ENCODE assay signal across 9 mouse cellular contexts in the genomic region with DNA sequence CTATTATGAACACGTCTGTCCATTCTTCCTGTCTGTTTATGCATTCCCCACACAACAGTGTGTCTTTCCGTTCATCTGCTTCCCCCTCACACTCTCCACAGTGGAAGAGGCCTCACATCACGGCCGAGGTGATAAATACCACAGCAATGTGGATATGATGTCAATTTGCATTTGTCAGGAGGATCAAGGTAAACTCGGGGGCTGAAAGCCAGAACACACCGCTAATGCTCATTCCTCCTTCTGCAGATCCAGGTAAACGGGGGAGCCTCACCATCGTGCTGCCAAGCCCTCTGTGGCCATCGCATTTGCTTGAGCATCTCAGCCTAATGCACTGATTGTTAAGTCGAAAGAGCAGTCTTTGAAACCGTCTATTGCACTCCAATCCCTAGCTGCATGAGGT. TPM values are rescaled to one million over a fixed set of nuclear protein-coding genes. Genes with fewer than 3 reads are reported as not detected.
DNase-seq lines count a peak whose midpoint lies in the region; ATAC-seq and TF ChIP-seq lines count a peak whose summit lies in the region.
"Had no signal": no experiment of that assay in that cellular context is flagged by ENCODE, and none has a peak within 500 bp of the region (broad histone marks: within the 10 kb centered on the region; RNA-seq: fewer than 3 reads in every experiment).

No protein-coding gene starts in this region.

- peaks cover 5% of the 10 kb centered on the region; the same call in 1 of the 2 replicates for H3K4me1 ChIP-seq in lung, embryonic 16.5 days (replicated peaks; ENCODE audit: control insufficient read depth, insufficient read depth, low read length)
- H3K4me1 ChIP-seq in hindbrain, embryonic 11.5 days (replicated peaks; ENCODE audit: control insufficient read depth, insufficient read depth, low read length) = peaks cover 3% of the 10 kb centered on the region; the same call in 1 of the 2 replicates
- no peaks in the 10 kb centered on the region for H3K4me1 ChIP-seq in liver, postnatal 0 days (ENCODE audit: insufficient read depth)
- no peaks in the 10 kb centered on the region for H3K4me1 ChIP-seq in stomach, postnatal 0 days (replicated peaks; ENCODE audit: control insufficient read depth, insufficient read depth)

- H3K27ac ChIP-seq in lung, embryonic 16.5 days (ENCODE audit: low read length) = no peak overlapping the region
- no peak overlapping the region for H3K27ac ChIP-seq in hindbrain, embryonic 11.5 days (ENCODE audit: low read depth, low read length)
- H3K27ac ChIP-seq in liver, postnatal 0 days (ENCODE audit: low read depth) = no peak overlapping the region
- no peak overlapping the region for H3K27ac ChIP-seq in stomach, postnatal 0 days (replicated peaks)

- ATAC-seq in lung, embryonic 16.5 days (ENCODE audit: low read depth) = no peak
- peak; percentile 74 for ATAC-seq in hindbrain, embryonic 11.5 days (ENCODE audit: low FRiP score)
- no peak for ATAC-seq in liver, postnatal 0 days
- ATAC-seq in stomach, postnatal 0 days (ENCODE audit: low FRiP score, low TSS enrichment) = no peak

- 14% methylated on average over 11 of the region's 11 CpGs for WGBS in lung, embryonic 16.5 days
- 8% methylated on average over 11 of the region's 11 CpGs for WGBS in hindbrain, embryonic 11.5 days
- WGBS in liver, postnatal 0 days (ENCODE audit: insufficient replicate concordance) = 15% methylated on average over 11 of the region's 11 CpGs
- 18% methylated on average over 11 of the region's 11 CpGs for WGBS in stomach, postnatal 0 days

- no peak overlapping the region for H3K9ac ChIP-seq in lung, embryonic 16.5 days (ENCODE audit: low read length)
- no peak overlapping the region; the same call in 1 of the 2 replicates for H3K9ac ChIP-seq in hindbrain, embryonic 11.5 days (ENCODE audit: low read depth, low read length)
- H3K9ac ChIP-seq in liver, postnatal 0 days (replicated peaks) = no peak overlapping the region
- no peak overlapping the region for H3K9ac ChIP-seq in stomach, postnatal 0 days (ENCODE audit: low read length)

- H3K4me2 ChIP-seq in lung, embryonic 16.5 days (ENCODE audit: low read depth, low read length) = peak overlapping the region; percentile 44
- H3K4me2 ChIP-seq in hindbrain, embryonic 11.5 days (replicated peaks; ENCODE audit: low read depth, low read length) = peak overlapping the region; percentile 43
- peak overlapping the region; percentile 11; the same call in 1 of the 2 replicates for H3K4me2 ChIP-seq in liver, postnatal 0 days (ENCODE audit: low read depth, low read length)
- H3K4me2 ChIP-seq in stomach, postnatal 0 days (replicated peaks; ENCODE audit: low read depth) = peak overlapping the region; percentile 36

- no peak for TF ChIP-seq CTCF in liver, postnatal 0 days (IDR thresholded peaks at IDR 0.05; ENCODE audit: low read depth)
- TF ChIP-seq CTCF in stomach, postnatal 0 days (IDR thresholded peaks at IDR 0.05; ENCODE audit: low read depth) = no peak

- TF ChIP-seq EP300 in liver, postnatal 0 days (IDR thresholded peaks at IDR 0.05; ENCODE audit: low read depth) = no peak
- no peak for TF ChIP-seq EP300 in stomach, postnatal 0 days (optimal IDR thresholded peaks at IDR 0.05)

- peak overlapping the region; percentile 36 for H3K4me3 ChIP-seq in lung, embryonic 16.5 days (ENCODE audit: low read length)
- peak overlapping the region; percentile 6; the same call in 1 of the 2 replicates for H3K4me3 ChIP-seq in hindbrain, embryonic 11.5 days (ENCODE audit: low read depth, low read length)
- H3K4me3 ChIP-seq in liver, postnatal 0 days (ENCODE audit: low read depth, low read length) = 0 out of 2 replicates have a peak overlapping the region, but pooled peaks have one; percentile 6
- no peak overlapping the region; the same call in 1 of the 2 replicates for H3K4me3 ChIP-seq in stomach, postnatal 0 days (ENCODE audit: low read depth, low read length)

- H3K9me3 ChIP-seq in lung, embryonic 16.5 days (ENCODE audit: control insufficient read depth, low read length) = no peaks in the 10 kb centered on the region
- no peaks in the 10 kb centered on the region for H3K9me3 ChIP-seq in hindbrain, embryonic 11.5 days (ENCODE audit: control insufficient read depth, low read length)
- H3K9me3 ChIP-seq in liver, postnatal 0 days (ENCODE audit: low read length) = no peaks in the 10 kb centered on the region
- H3K9me3 ChIP-seq in stomach, postnatal 0 days (ENCODE audit: control insufficient read depth, low read length) = no peaks in the 10 kb centered on the region

- H3K27me3 ChIP-seq in lung, embryonic 16.5 days (ENCODE audit: control insufficient read depth, insufficient read depth, low read depth, low read length) = peaks cover 21% of the 10 kb centered on the region
- peaks cover 21% of the 10 kb centered on the region for H3K27me3 ChIP-seq in hindbrain, embryonic 11.5 days (ENCODE audit: control insufficient read depth, insufficient read depth, low read length)
- peaks cover 19% of the 10 kb centered on the region; the same call in 1 of the 2 replicates for H3K27me3 ChIP-seq in liver, postnatal 0 days (ENCODE audit: insufficient read depth, low read length)
- no peaks in the 10 kb centered on the region for H3K27me3 ChIP-seq in stomach, postnatal 0 days (ENCODE audit: control insufficient read depth, insufficient read depth, low read length)

- no peak for DNase-seq in lung, postnatal 10 days
- DNase-seq in hindbrain, embryonic 11.5 days (ENCODE audit: low spot score) = peak; percentile 54
- DNase-seq in liver, postnatal 0 days = no peak
- DNase-seq in stomach, postnatal 0 days (ENCODE audit: low spot score) = no peak
- no peak for DNase-seq in spleen, postnatal 10 days (ENCODE audit: low spot score in 2 of 2)
- no peak for DNase-seq in right cerebral cortex, postnatal 10 days (ENCODE audit: low spot score in 2 of 2)
- no peak for DNase-seq in yolk sac, embryonic 10.5 days (ENCODE audit: low spot score)
- DNase-seq: layer of hippocampus, adult 9-11 months had no signal

- no peaks in the 10 kb centered on the region for H3K36me3 ChIP-seq in lung, embryonic 16.5 days (ENCODE audit: control insufficient read depth, insufficient read depth, low read length)
- no peaks in the 10 kb centered on the region for H3K36me3 ChIP-seq in hindbrain, embryonic 11.5 days (ENCODE audit: control insufficient read depth, insufficient read depth, low read length)
- H3K36me3 ChIP-seq in liver, postnatal 0 days (replicated peaks; ENCODE audit: insufficient read depth, low read length) = no peaks in the 10 kb centered on the region
- no peaks in the 10 kb centered on the region for H3K36me3 ChIP-seq in stomach, postnatal 0 days (ENCODE audit: control insufficient read depth, insufficient read depth, low read length)

RNA-seq across cellular contexts. Expression of gene Gm9376, which starts 56.1 kb away (rescaled TPM):
- not detected in 2 replicates for polyA plus RNA-seq in lung, embryonic 16.5 days (2015; fragmentation: Nextera tagmentation; extraction: Ambion mirVana)
- not detected in 2 replicates for polyA plus RNA-seq in hindbrain, embryonic 11.5 days (2014; fragmentation: Nextera tagmentation; extraction: Ambion mirVana)
- not detected in 2 replicates for polyA plus RNA-seq in liver, postnatal 0 days (2015; fragmentation: Nextera tagmentation; extraction: Ambion mirVana)
- not detected in 2 replicates for polyA plus RNA-seq in stomach, postnatal 0 days (2015; fragmentation: Nextera tagmentation; extraction: Ambion mirVana)
